Mouse (Mus musculus): ENCODE measurements around the gene Zfp11. TPM values are rescaled to one million over a fixed set of nuclear protein-coding genes. Genes with fewer than 3 reads are reported as not detected.

Zfp11 gene
- polyA plus RNA-seq, 1 experiment from 2014 or later = 5.3 TPM

Other genes starting within 250 kb of the Zfp11 start
- gene Sfswap, start 168.9 kb downstream of the Zfp11 start, polyA plus RNA-seq (2014; fragmentation: Nextera tagmentation; extraction: Ambion mirVana) = 37.7 and 47.9 TPM in 2 replicates
- gene Mmp17, start 85.9 kb downstream of the Zfp11 start, polyA plus RNA-seq (2014; fragmentation: Nextera tagmentation; extraction: Ambion mirVana) = 7.9 and 9.8 TPM in 2 replicates
- not detected in 2 replicates for gene Sept14, start 38.4 kb upstream of the Zfp11 start, polyA plus RNA-seq (2014; fragmentation: Nextera tagmentation; extraction: Ambion mirVana)
- gene Mrps17, start 45.4 kb upstream of the Zfp11 start, polyA plus RNA-seq (2014; fragmentation: Nextera tagmentation; extraction: Ambion mirVana) = 231 and 240 TPM in 2 replicates
- gene Nipsnap2, start 55.0 kb upstream of the Zfp11 start, polyA plus RNA-seq (2014; fragmentation: Nextera tagmentation; extraction: Ambion mirVana) = 78.9 and 79.4 TPM in 2 replicates
- 47.2 and 61.2 TPM in 2 replicates for gene Psph, start 117.3 kb upstream of the Zfp11 start, polyA plus RNA-seq (2014; fragmentation: Nextera tagmentation; extraction: Ambion mirVana)
- 22.1 and 25.9 TPM in 2 replicates for gene Sumf2, start 176.9 kb upstream of the Zfp11 start, polyA plus RNA-seq (2014; fragmentation: Nextera tagmentation; extraction: Ambion mirVana)
- gene Chchd2, start 217.4 kb upstream of the Zfp11 start, polyA plus RNA-seq (2014; fragmentation: Nextera tagmentation; extraction: Ambion mirVana) = 1,049 and 1,237 TPM in 2 replicates
- 14.9 and 22.3 TPM in 2 replicates for gene Zbed5, start 225.6 kb upstream of the Zfp11 start, polyA plus RNA-seq (2014; fragmentation: Nextera tagmentation; extraction: Ambion mirVana)
- 0.09 and 0.11 TPM in 2 replicates for gene Phkg1, start 228.4 kb upstream of the Zfp11 start, polyA plus RNA-seq (2014; fragmentation: Nextera tagmentation; extraction: Ambion mirVana)
- gene Nupr1l, start 238.4 kb upstream of the Zfp11 start, polyA plus RNA-seq (2014; fragmentation: Nextera tagmentation; extraction: Ambion mirVana) = 3.8 and 5.6 TPM in 2 replicates

All from forebrain, embryonic 14.5 days (tissue).